Mouse (Mus musculus) kidney, adult 9 months (tissue): ENCODE measurements around the gene Anapc2.

Source experiments
- DNase-seq: peaks from one replicate; pipeline ENCODE4 v3.0.0; 2022

Anapc2 gene

GRCm38 (mm10) chr2:25271827-25272511 is at the start of gene Anapc2, which contains the start of gene Ssna1:
TSS of gene Anapc2 (plus strand) at chr2:25272478.
TSS of gene Ssna1 (minus strand) at chr2:25272438.
- DNase-seq = peak; percentile 98

- peak; percentile 91 for DNase-seq
These were observed 48.4 kb upstream of the Anapc2 start for GRCm38 (mm10) chr2:25223681-25224491.

- DNase-seq = no peak
These were observed 47.8 kb upstream of the Anapc2 start, which contains the start of gene Tubb4b for GRCm38 (mm10) chr2:25224492-25224765. TSS of gene Tubb4b (minus strand) at chr2:25224702.

GRCm38 (mm10) chr2:25224766-25225752 is 47.2 kb upstream of the Anapc2 start:
- DNase-seq = peak; percentile 100

- peak; percentile 37 for DNase-seq
These were observed 46.4 kb upstream of the Anapc2 start for GRCm38 (mm10) chr2:25225811-25226379.

- peak; percentile 28 for DNase-seq
These were observed 45.4 kb upstream of the Anapc2 start for GRCm38 (mm10) chr2:25226864-25227263.

GRCm38 (mm10) chr2:25227406-25227805 is 44.9 kb upstream of the Anapc2 start:
- peak; percentile 20 for DNase-seq

GRCm38 (mm10) chr2:25228431-25228889 is 43.8 kb upstream of the Anapc2 start:
- peak; percentile 96 for DNase-seq

GRCm38 (mm10) chr2:25228995-25229530 is 43.2 kb upstream of the Anapc2 start:
- DNase-seq = no peak

- no peak for DNase-seq
These were observed 42.7 kb upstream of the Anapc2 start for GRCm38 (mm10) chr2:25229582-25229981.

GRCm38 (mm10) chr2:25230581-25230980 is 41.7 kb upstream of the Anapc2 start:
- DNase-seq = no peak

GRCm38 (mm10) chr2:25231038-25231437 is 41.2 kb upstream of the Anapc2 start:
- no peak for DNase-seq

- no peak for DNase-seq
These were observed 38.9 kb upstream of the Anapc2 start for GRCm38 (mm10) chr2:25233421-25233820.

- peak; percentile 66 for DNase-seq
These were observed 38.2 kb upstream of the Anapc2 start, which contains the start of gene Slc34a3 for GRCm38 (mm10) chr2:25234050-25234449. TSS of gene Slc34a3 (minus strand) at chr2:25234364.

GRCm38 (mm10) chr2:25234551-25235220 is 37.6 kb upstream of the Anapc2 start:
- peak; percentile 83 for DNase-seq

- DNase-seq = no peak
These were observed 35.7 kb upstream of the Anapc2 start, which contains the start of gene Rnf224 for GRCm38 (mm10) chr2:25236614-25237013. TSS of gene Rnf224 (minus strand) at chr2:25236787.

GRCm38 (mm10) chr2:25237522-25237921 is 34.8 kb upstream of the Anapc2 start:
- peak; percentile 78 for DNase-seq

GRCm38 (mm10) chr2:25238106-25238505 is 34.2 kb upstream of the Anapc2 start:
- no peak for DNase-seq

GRCm38 (mm10) chr2:25239766-25240165 is 32.5 kb upstream of the Anapc2 start:
- DNase-seq = no peak

- DNase-seq = no peak
These were observed 32.0 kb upstream of the Anapc2 start for GRCm38 (mm10) chr2:25240310-25240709.

- peak; percentile 90 for DNase-seq
These were observed 31.4 kb upstream of the Anapc2 start for GRCm38 (mm10) chr2:25240723-25241437.
